Mouse (Mus musculus): ENCODE results near the gene Mov10l1.

DNA sequence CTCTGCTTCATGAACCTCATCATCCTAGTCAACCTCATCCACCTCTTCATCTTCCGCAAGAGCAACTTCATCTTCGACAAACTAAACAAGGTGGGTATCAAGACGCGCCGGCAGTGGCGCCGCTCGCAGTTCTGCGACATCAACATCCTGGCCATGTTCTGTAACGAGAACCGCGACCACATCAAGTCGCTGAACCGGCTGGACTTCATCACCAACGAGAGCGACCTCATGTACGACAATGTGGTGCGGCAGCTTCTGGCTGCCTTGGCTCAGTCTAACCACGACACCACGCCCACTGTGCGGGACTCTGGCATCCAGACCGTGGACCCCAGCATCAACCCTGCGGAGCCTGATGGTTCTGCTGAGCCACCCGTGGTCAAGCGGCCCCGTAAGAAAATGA, 85.5 kb downstream of the Mov10l1 start:
- TF ChIP-seq CTCF (IDR thresholded peaks at IDR 0.05; ENCODE audit: control insufficient read depth, insufficient read depth, insufficient read length) (no peak), MYOD1 (IDR thresholded peaks at IDR 0.05; ENCODE audit: control insufficient read depth, insufficient read length, low read depth) (no peak)

All from C2C12 (cell line).